Mouse (Mus musculus): ENCODE results near the gene Cse1l. TPM values are rescaled to one million over a fixed set of nuclear protein-coding genes. Genes with fewer than 3 reads are reported as not detected.

Gene Cse1l
- polyA plus RNA-seq (2015; fragmentation: Nextera tagmentation; extraction: Ambion mirVana) = 101 TPM in 2 replicates

- Histone ChIP-seq H3K27me3 (no peaks in the 10 kb centered on the region), H3K36me3 (no peaks in the 10 kb centered on the region), H3K4me3 (peak within 1 kb of the TSS; percentile 99), H3K4me2 (replicated peaks) (peak within 1 kb of the TSS; percentile 95), H3K9ac (replicated peaks) (peak within 1 kb of the TSS; percentile 95), H3K9me3 (no peaks in the 10 kb centered on the region), H3K4me1 (peaks cover 16% of the 10 kb centered on the region), H3K27ac (replicated peaks) (peak within 1 kb of the TSS; percentile 100)
- WGBS = under 1% methylated on average over 78 of the region's 80 CpGs
- peak; percentile 97 for ATAC-seq (replicated peaks)
Observed at GRCm38 (mm10) chr2:166905711-166906522, at the start of gene Cse1l. TSS of gene Cse1l (plus strand) at chr2:166906040.

GRCm38 (mm10) chr2:166856366-166856765, 49.5 kb upstream of the Cse1l start:
- H3K9me3 ChIP-seq = no peaks in the 10 kb centered on the region
- H3K27me3 ChIP-seq = no peaks in the 10 kb centered on the region
- H3K4me3 ChIP-seq = no peak overlapping the region
- no peak overlapping the region for H3K4me2 ChIP-seq (replicated peaks)
- no peak for ATAC-seq (replicated peaks)
- WGBS = 94% methylated on average over 6 of the region's 6 CpGs
- peaks cover 32% of the 10 kb centered on the region for H3K36me3 ChIP-seq
- no peaks in the 10 kb centered on the region for H3K4me1 ChIP-seq
- H3K27ac ChIP-seq (replicated peaks) = no peak overlapping the region
- no peak overlapping the region for H3K9ac ChIP-seq (replicated peaks)

GRCm38 (mm10) chr2:166857118-166857517, 48.7 kb upstream of the Cse1l start:
- no peaks in the 10 kb centered on the region for H3K27me3 ChIP-seq
- no peak overlapping the region for H3K27ac ChIP-seq (replicated peaks)
- H3K4me1 ChIP-seq = no peaks in the 10 kb centered on the region
- H3K4me2 ChIP-seq (replicated peaks) = no peak overlapping the region
- no peak overlapping the region for H3K4me3 ChIP-seq
- H3K9me3 ChIP-seq = no peaks in the 10 kb centered on the region
- peaks cover 31% of the 10 kb centered on the region for H3K36me3 ChIP-seq
- ATAC-seq (replicated peaks) = no peak
- H3K9ac ChIP-seq (replicated peaks) = no peak overlapping the region
- 77% methylated on average over 2 of the region's 2 CpGs for WGBS

- Histone ChIP-seq H3K9ac (replicated peaks) (no peak overlapping the region), H3K4me1 (no peaks in the 10 kb centered on the region), H3K4me3 (no peak overlapping the region), H3K9me3 (no peaks in the 10 kb centered on the region), H3K36me3 (peaks cover 22% of the 10 kb centered on the region; the same call in 1 of the 2 replicates), H3K27me3 (no peaks in the 10 kb centered on the region), H3K4me2 (replicated peaks) (no peak overlapping the region), H3K27ac (replicated peaks) (no peak overlapping the region)
- 92% methylated on average over 7 of the region's 7 CpGs for WGBS
- ATAC-seq (replicated peaks) = no peak
Observed at GRCm38 (mm10) chr2:166859214-166859613, 46.6 kb upstream of the Cse1l start.

GRCm38 (mm10) chr2:166862505-166862904, 43.3 kb upstream of the Cse1l start:
- WGBS = 72% methylated on average over 3 of the region's 3 CpGs
- no peak overlapping the region for H3K27ac ChIP-seq (replicated peaks)
- no peaks in the 10 kb centered on the region for H3K9me3 ChIP-seq
- no peak for ATAC-seq (replicated peaks)
- H3K4me3 ChIP-seq = no peak overlapping the region
- H3K36me3 ChIP-seq = peaks cover 26% of the 10 kb centered on the region; the same call in 1 of the 2 replicates
- H3K27me3 ChIP-seq = no peaks in the 10 kb centered on the region
- H3K9ac ChIP-seq (replicated peaks) = no peak overlapping the region
- no peaks in the 10 kb centered on the region for H3K4me1 ChIP-seq
- no peak overlapping the region for H3K4me2 ChIP-seq (replicated peaks)

GRCm38 (mm10) chr2:166865476-166865875, 40.4 kb upstream of the Cse1l start:
- Histone ChIP-seq H3K4me2 (replicated peaks) (no peak overlapping the region), H3K36me3 (peaks cover 23% of the 10 kb centered on the region; the same call in 1 of the 2 replicates), H3K9ac (replicated peaks) (no peak overlapping the region), H3K4me1 (no peaks in the 10 kb centered on the region), H3K9me3 (no peaks in the 10 kb centered on the region), H3K4me3 (no peak overlapping the region), H3K27ac (replicated peaks) (no peak overlapping the region), H3K27me3 (no peaks in the 10 kb centered on the region)
- 91% methylated on average over 10 of the region's 10 CpGs for WGBS
- no peak for ATAC-seq (replicated peaks)

- no peak for ATAC-seq (replicated peaks)
- peaks cover 22% of the 10 kb centered on the region for H3K36me3 ChIP-seq
Observed at GRCm38 (mm10) chr2:166870271-166870865, 35.5 kb upstream of the Cse1l start.

GRCm38 (mm10) chr2:166870899-166871298, 34.9 kb upstream of the Cse1l start:
- Histone ChIP-seq H3K9ac (replicated peaks) (no peak overlapping the region), H3K4me3 (no peak overlapping the region), H3K9me3 (no peaks in the 10 kb centered on the region), H3K36me3 (peaks cover 17% of the 10 kb centered on the region), H3K4me1 (no peaks in the 10 kb centered on the region), H3K4me2 (replicated peaks) (no peak overlapping the region), H3K27me3 (no peaks in the 10 kb centered on the region), H3K27ac (replicated peaks) (no peak overlapping the region)
- WGBS = 89% methylated on average over 10 of the region's 10 CpGs
- no peak for ATAC-seq (replicated peaks)

More at GRCm38 (mm10) chr2:166870271-166870865, 35.5 kb upstream of the Cse1l start:
- no peak overlapping the region for H3K4me3 ChIP-seq
- H3K27me3 ChIP-seq = no peaks in the 10 kb centered on the region
- H3K4me2 ChIP-seq (replicated peaks) = no peak overlapping the region
- H3K9me3 ChIP-seq = no peaks in the 10 kb centered on the region
- no peak overlapping the region for H3K9ac ChIP-seq (replicated peaks)
- no peaks in the 10 kb centered on the region for H3K4me1 ChIP-seq
- WGBS = 89% methylated on average over 20 of the region's 20 CpGs
- H3K27ac ChIP-seq (replicated peaks) = no peak overlapping the region

GRCm38 (mm10) chr2:166874675-166875280, 31.1 kb upstream of the Cse1l start:
- ATAC-seq (replicated peaks) = no peak
- H3K27ac ChIP-seq (replicated peaks) = no peak overlapping the region
- H3K9me3 ChIP-seq = no peaks in the 10 kb centered on the region
- no peak overlapping the region for H3K4me3 ChIP-seq
- no peak overlapping the region for H3K9ac ChIP-seq (replicated peaks)
- no peak overlapping the region for H3K4me2 ChIP-seq (replicated peaks)
- no peaks in the 10 kb centered on the region for H3K4me1 ChIP-seq
- H3K36me3 ChIP-seq = peaks cover 12% of the 10 kb centered on the region
- H3K27me3 ChIP-seq = no peaks in the 10 kb centered on the region
- WGBS = 83% methylated on average over 10 of the region's 10 CpGs

GRCm38 (mm10) chr2:166875561-166875960, 30.3 kb upstream of the Cse1l start:
- WGBS = 90% methylated on average over 6 of the region's 6 CpGs
- no peak overlapping the region for H3K4me3 ChIP-seq
- H3K27me3 ChIP-seq = no peaks in the 10 kb centered on the region
- H3K4me1 ChIP-seq = no peaks in the 10 kb centered on the region
- ATAC-seq (replicated peaks) = no peak
- H3K4me2 ChIP-seq (replicated peaks) = no peak overlapping the region
- no peaks in the 10 kb centered on the region for H3K9me3 ChIP-seq
- H3K27ac ChIP-seq (replicated peaks) = no peak overlapping the region
- peaks cover 12% of the 10 kb centered on the region for H3K36me3 ChIP-seq
- no peak overlapping the region for H3K9ac ChIP-seq (replicated peaks)

- WGBS = 83% methylated on average over 10 of the region's 10 CpGs
- no peak overlapping the region for H3K27ac ChIP-seq (replicated peaks)
Observed at GRCm38 (mm10) chr2:166876331-166876730, 29.5 kb upstream of the Cse1l start.

GRCm38 (mm10) chr2:166885066-166885465, 20.8 kb upstream of the Cse1l start:
- H3K36me3 ChIP-seq = peaks cover 10% of the 10 kb centered on the region; the same call in 1 of the 2 replicates
- no peak overlapping the region for H3K9ac ChIP-seq (replicated peaks)
- H3K4me3 ChIP-seq = no peak overlapping the region
- H3K4me1 ChIP-seq = 0 out of 2 replicates have a peak, but pooled peaks cover 3% of the 10 kb centered on the region
- no peaks in the 10 kb centered on the region for H3K27me3 ChIP-seq
- no peaks in the 10 kb centered on the region for H3K9me3 ChIP-seq
- no peak overlapping the region for H3K27ac ChIP-seq (replicated peaks)
- WGBS = 74% methylated on average over 7 of the region's 7 CpGs
- ATAC-seq (replicated peaks) = no peak
- no peak overlapping the region for H3K4me2 ChIP-seq (replicated peaks)

More at GRCm38 (mm10) chr2:166876331-166876730, 29.5 kb upstream of the Cse1l start:
- Histone ChIP-seq H3K27me3 (no peaks in the 10 kb centered on the region), H3K4me2 (replicated peaks) (no peak overlapping the region), H3K9me3 (no peaks in the 10 kb centered on the region), H3K4me3 (no peak overlapping the region), H3K9ac (replicated peaks) (no peak overlapping the region), H3K4me1 (no peaks in the 10 kb centered on the region), H3K36me3 (peaks cover 14% of the 10 kb centered on the region)
- no peak for ATAC-seq (replicated peaks)

Measured in forebrain, embryonic 15.5 days (tissue).